Mouse (Mus musculus) brain, embryonic 14.5 days (tissue): ENCODE measurements around the gene Gm10803.

Source experiments
- CTCF ChIP-seq: fragments of 200-500 bp; IDR thresholded peaks from 2 replicates; pipeline ENCODE4 v1.5.1; 2012; ENCODE audit warnings: inconsistent platforms, mild to moderate bottlenecking, moderate library complexity, borderline replicate concordance; ENCODE audit not compliant: insufficient read depth, insufficient read length; ENCODE audit errors: extremely low read depth
- POLR2A ChIP-seq: fragments of 200-500 bp; IDR thresholded peaks from 2 replicates; pipeline ENCODE4 v1.6.1; 2012; ENCODE audit warnings: mild to moderate bottlenecking, inconsistent platforms, borderline replicate concordance; ENCODE audit not compliant: poor library complexity, insufficient read depth, insufficient read length, severe bottlenecking; ENCODE audit errors: extremely low read depth

DNA sequence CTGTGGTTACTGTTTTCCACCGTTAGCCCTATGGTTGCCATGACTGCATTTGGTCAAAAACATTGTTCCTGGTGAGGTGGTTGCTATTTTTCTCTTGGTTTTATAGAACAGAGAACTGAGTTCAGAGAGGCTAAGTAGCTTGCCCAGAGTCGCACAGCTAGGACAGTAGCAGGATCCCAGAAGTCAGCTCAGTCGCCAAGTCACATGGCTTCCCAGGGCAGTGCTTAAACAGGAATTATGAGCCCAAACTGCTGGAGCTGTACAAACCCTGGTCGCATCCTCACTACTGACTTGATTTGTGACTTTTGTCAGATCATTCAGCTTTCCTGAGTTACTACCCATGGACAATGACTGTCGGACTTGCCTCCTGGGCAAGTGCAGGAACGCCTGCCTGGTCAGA, 38.8 kb upstream of the Gm10803 start:
- no peak for TF ChIP-seq POLR2A
- no peak for TF ChIP-seq CTCF
